Mouse (Mus musculus) liver, embryonic 14.5 days (tissue): ENCODE data around the gene Slc3a2.

Source experiments
- CTCF ChIP-seq: IDR thresholded peaks from 2 replicates; pipeline ENCODE4 v1.5.1; 2016; ENCODE audit warnings: antibody characterized with exemption, low read depth, control low read depth
- EP300 ChIP-seq: IDR thresholded peaks from 2 replicates; pipeline ENCODE4 v1.6.1; 2016; ENCODE audit warnings: antibody characterized with exemption, low read depth

DNA sequence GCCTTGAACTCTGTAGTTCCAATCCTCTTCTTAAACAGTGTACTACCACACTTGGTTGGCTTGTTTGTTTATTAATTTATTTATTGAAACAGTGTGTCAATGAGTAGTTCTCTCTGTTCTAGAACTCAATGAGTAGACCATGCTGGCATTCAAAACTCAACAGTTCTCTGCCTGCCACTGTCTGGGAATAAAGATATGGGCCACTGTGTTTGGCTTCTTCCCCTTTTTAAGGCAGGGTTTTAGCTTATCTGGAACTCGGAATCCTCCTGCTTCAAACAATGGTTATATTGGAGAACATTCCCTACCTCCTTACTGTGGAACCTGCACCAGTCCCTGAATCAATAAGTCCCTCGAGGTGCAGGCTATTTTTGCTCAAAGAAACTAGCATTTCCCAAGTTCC is 35.7 kb upstream of the Slc3a2 start:
- TF ChIP-seq CTCF (no peak), EP300 (no peak)
